Mouse (Mus musculus): ENCODE measurements around the gene Wrb. TPM values are rescaled to one million over a fixed set of nuclear protein-coding genes. Genes with fewer than 3 reads are reported as not detected.
A peak's percentile ranks its signal among the peaks of the same experiment; 100 is the strongest.
"Not testable (repeated sequence)": the region's sequence is repeated elsewhere in the genome, so short reads cannot be mapped to it uniquely, and the experiment has no call there.

Wrb gene
- polyA plus RNA-seq, 1 experiment, result 12.8 TPM

DNA sequence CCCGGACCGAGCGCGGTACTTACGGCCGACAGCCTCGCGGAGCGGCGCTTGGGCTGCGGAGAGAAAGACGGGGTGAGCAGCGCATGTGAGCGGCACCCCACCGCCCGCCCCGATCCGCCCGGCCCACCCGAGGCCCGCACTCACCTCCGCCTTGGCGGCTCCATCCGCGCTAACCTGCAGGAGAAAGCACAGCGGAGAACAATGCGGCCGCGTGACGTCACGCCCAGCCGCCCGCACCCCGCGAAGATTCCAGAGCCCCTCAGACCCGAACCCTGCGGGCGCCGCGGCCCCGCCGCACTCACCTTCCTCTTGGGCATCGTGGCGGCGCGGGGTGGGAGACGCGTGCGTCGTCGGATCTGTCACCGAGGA, 17.9 kb upstream of the Wrb start:
- TF ChIP-seq CTCF (IDR thresholded peaks at IDR 0.05; ENCODE audit: low read depth, low read length) (no peak), POLR2A (IDR thresholded peaks at IDR 0.05; ENCODE audit: borderline replicate concordance, low read depth, low read length) (no peak)
- peak overlapping the region; percentile 71 for H3K27ac ChIP-seq (ENCODE audit: insufficient read depth, low read depth, low read length)

DNA sequence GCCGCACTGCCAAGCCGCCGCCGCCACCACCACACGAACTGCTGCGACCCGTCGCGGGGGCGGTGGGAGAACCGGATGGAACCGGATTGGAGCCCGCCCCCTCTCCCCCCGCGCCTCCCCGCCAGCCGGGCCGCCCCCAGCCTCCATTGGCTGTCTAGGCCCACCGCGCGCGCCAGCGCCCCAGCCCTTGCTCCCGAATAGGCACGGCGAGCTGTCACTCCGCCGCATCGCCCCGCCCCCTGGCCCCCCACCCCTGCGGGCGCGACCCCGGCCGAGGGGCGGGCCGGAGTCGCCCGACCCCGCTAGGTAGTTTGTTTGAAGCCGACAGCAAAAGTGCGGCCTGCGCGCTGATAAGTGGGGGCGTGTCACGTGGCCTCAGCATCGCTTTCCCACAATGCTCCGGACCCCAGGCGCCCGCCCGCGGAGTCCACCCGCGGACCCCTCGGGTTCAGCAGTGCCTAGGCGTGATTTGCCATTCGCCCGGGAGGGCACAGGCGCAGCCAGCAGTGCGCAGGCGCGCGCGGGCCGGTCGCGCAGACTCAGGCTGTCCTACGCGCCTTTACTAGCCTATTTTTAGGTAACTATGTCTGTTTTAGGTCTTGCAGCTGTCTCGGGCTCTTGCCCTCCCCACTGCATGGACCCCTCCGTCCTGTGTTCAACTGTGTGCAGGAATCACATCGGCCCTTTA, 17.4 kb upstream of the Wrb start, which contains the start of gene Hmgn1:
Gene Hmgn1 (minus strand): TSS at position 73 of the 688 bp plus-strand sequence.
- H3K4me3 ChIP-seq (ENCODE audit: insufficient read depth, low read length), result peak within 1 kb of the TSS; percentile 76
- TF ChIP-seq POLR2A (IDR thresholded peaks at IDR 0.05; ENCODE audit: borderline replicate concordance, low read depth, low read length), result no peak
- no peak for TF ChIP-seq CTCF (IDR thresholded peaks at IDR 0.05; ENCODE audit: low read depth, low read length)
- peak within 1 kb of the TSS; percentile 71 for H3K27ac ChIP-seq (ENCODE audit: insufficient read depth, low read depth, low read length)
- H3K4me1 ChIP-seq (ENCODE audit: control insufficient read depth, insufficient read depth, low read length), result peaks cover 10% of the 10 kb centered on the region

More for the DNA sequence above, 17.9 kb upstream of the Wrb start:
- H3K4me3 ChIP-seq (ENCODE audit: insufficient read depth, low read length), result peak overlapping the region; percentile 63
- peaks cover 10% of the 10 kb centered on the region for H3K4me1 ChIP-seq (ENCODE audit: control insufficient read depth, insufficient read depth, low read length)

DNA sequence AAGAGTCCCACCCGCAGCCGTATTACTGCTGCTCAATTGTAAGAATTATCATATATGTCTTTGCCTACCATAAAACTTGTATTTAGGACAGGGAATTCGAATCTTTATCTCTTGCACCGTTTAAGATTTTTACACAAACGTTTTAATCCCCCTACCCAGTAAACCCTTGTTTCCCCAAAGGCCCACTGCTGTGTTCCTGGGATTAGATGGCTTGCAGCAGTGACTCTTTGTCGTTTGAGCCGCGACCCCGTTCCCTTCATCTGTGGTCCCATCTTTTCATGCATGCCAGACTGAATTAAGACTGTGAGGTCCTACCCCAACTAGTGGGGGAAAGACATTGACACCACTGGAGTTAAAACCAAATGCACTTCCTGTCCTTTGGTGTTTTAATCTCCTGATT, 16.7 kb upstream of the Wrb start:
- TF ChIP-seq POLR2A (IDR thresholded peaks at IDR 0.05; ENCODE audit: borderline replicate concordance, low read depth, low read length) (no peak), CTCF (IDR thresholded peaks at IDR 0.05; ENCODE audit: low read depth, low read length) (no peak)
- peak overlapping the region; percentile 68 for H3K27ac ChIP-seq (ENCODE audit: insufficient read depth, low read depth, low read length)
- peaks cover 10% of the 10 kb centered on the region for H3K4me1 ChIP-seq (ENCODE audit: control insufficient read depth, insufficient read depth, low read length)
- H3K4me3 ChIP-seq (ENCODE audit: insufficient read depth, low read length), result peak overlapping the region; percentile 76

DNA sequence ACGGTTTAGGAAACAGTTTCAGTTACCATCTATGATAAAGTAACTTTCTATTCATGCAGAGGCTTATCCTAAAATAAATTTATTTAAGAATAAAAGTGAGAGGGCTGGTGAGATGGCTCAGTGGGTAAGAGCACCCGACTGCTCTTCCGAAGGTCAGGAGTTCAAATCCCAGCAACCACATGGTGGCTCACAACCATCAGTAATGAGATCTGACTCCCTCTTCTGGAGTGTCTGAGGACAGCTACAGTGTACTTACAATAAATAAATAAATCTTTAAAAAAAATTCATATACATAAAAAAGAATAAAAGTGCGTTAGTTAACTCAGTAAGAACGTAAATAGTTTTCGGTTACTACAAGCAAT, 478 bp upstream of the Wrb start:
- H3K4me3 ChIP-seq (ENCODE audit: insufficient read depth, low read length); H3K27ac ChIP-seq (ENCODE audit: insufficient read depth, low read depth, low read length): not testable (repeated sequence)
- peaks cover 36% of the 10 kb centered on the region for H3K4me1 ChIP-seq (ENCODE audit: control insufficient read depth, insufficient read depth, low read length)

DNA sequence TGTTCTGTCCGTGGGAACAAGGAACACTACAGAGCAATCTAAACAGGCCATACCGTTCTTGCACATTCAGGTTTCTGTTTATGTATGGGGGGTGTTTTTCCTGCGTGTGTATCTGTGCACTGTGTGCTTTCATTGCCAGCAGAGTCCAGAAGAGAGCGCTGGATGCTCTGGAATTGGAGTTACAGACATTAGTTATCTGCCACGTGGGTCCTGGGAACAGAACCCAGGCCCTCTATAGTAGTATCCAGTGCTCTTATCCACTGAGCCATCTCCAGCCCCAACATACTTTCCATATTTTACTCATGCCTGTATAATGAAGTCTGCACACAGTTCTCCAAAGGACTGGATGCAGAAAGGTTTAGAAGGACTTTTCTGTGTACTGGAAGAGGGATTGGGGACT, 607 bp downstream of the Wrb start:
- peak overlapping the region; percentile 73 for H3K4me3 ChIP-seq (ENCODE audit: insufficient read depth, low read length)
- H3K4me1 ChIP-seq (ENCODE audit: control insufficient read depth, insufficient read depth, low read length), result peaks cover 44% of the 10 kb centered on the region
- no peak overlapping the region for H3K27ac ChIP-seq (ENCODE audit: insufficient read depth, low read depth, low read length)
- no peak for TF ChIP-seq POLR2A (IDR thresholded peaks at IDR 0.05; ENCODE audit: borderline replicate concordance, low read depth, low read length)

DNA sequence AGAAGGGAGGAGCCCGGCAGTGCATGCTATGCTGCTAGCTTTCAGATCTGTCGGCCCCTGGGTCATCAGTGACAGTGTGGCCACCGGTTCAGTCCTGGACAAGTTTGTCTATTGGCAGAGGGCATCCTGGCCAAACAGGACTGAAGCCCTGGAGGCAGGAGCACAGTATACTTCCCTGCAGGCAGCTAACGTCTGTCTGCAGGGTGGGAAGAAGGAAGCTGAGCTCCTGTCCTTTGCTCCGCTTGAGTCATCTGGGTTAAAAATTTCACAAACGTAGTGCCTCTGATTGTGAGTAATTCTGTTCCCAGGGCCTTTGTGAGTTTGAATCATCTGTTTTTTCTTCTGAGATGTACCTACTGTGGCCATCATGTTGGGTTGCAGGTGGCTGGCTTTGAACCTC, 3.6 kb downstream of the Wrb start:
- H3K4me3 ChIP-seq (ENCODE audit: insufficient read depth, low read length), result no peak overlapping the region
- peak overlapping the region; percentile 21; the same call in 1 of the 2 replicates for H3K27ac ChIP-seq (ENCODE audit: insufficient read depth, low read depth, low read length)
- peaks cover 50% of the 10 kb centered on the region for H3K4me1 ChIP-seq (ENCODE audit: control insufficient read depth, insufficient read depth, low read length)
- no peak for TF ChIP-seq POLR2A (IDR thresholded peaks at IDR 0.05; ENCODE audit: borderline replicate concordance, low read depth, low read length)
- no peak for TF ChIP-seq CTCF (IDR thresholded peaks at IDR 0.05; ENCODE audit: low read depth, low read length)

DNA sequence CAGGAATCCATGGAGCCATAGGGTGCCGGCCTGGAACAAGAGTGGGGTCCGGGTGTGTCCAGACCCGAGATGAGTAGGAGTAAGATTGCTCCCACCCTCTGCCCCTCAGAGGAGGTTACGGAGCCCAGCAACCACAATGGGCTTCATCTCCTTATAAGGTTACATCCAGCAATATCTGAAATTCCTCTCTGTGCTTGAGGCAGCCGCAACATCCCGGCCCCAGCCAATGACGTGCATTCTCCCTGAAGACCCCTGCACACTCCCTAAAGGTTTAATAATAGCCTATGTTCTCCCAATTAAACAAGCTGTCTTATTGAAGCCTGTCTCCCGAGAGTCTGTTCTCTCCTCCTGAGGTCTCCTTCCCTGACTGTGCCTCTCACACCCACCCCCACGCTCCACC, 4.1 kb downstream of the Wrb start:
- H3K4me1 ChIP-seq (ENCODE audit: control insufficient read depth, insufficient read depth, low read length), result peaks cover 50% of the 10 kb centered on the region
- H3K27ac ChIP-seq (ENCODE audit: insufficient read depth, low read depth, low read length), result peak overlapping the region; percentile 21; the same call in 1 of the 2 replicates
- TF ChIP-seq POLR2A (IDR thresholded peaks at IDR 0.05; ENCODE audit: borderline replicate concordance, low read depth, low read length) (no peak), CTCF (IDR thresholded peaks at IDR 0.05; ENCODE audit: low read depth, low read length) (no peak)
- no peak overlapping the region for H3K4me3 ChIP-seq (ENCODE audit: insufficient read depth, low read length)

DNA sequence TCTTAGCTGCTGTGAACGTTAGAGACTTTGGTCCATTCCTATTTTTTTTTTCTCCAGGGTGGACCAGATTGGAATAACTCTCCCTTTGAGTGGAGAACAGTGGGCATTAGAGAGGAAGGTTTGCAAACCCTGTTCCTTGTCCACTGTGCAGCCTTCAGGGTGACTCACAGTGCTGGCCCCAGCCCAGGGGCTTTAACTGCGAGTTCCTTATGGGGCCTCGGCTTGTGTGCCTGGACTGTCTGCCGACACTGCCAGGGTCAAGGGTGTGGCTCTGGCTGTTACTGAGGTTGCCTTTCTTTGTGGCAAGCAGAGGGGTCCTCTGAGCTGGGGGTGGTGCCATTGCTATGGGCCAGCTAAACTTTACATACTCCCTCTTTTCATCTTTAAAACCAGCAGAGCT, 5.8 kb downstream of the Wrb start:
- Histone ChIP-seq H3K4me1 (ENCODE audit: control insufficient read depth, insufficient read depth, low read length) (peaks cover 50% of the 10 kb centered on the region), H3K27ac (ENCODE audit: insufficient read depth, low read depth, low read length) (0 out of 2 replicates have a peak overlapping the region, but pooled peaks have one; percentile 5), H3K4me3 (ENCODE audit: insufficient read depth, low read length) (no peak overlapping the region)
- TF ChIP-seq POLR2A (IDR thresholded peaks at IDR 0.05; ENCODE audit: borderline replicate concordance, low read depth, low read length), result no peak

DNA sequence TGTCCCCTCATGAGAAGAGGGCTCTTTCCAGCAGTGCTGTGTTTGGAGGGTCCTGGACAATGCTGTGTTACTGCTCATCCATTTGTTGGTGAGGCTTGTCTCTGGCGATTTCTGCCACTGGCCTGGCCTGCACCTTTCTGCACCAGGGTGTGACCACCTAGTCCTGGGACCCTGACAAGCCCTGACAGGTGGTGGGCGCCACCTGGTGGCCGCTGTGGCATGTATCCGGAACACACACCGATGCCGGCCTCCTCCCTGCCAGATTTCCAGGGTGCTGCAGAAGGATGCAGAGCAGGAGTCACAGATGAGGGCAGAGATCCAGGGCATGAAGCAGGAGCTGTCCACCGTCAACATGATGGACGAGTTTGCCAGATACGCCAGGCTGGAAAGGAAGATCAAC, 6.3 kb downstream of the Wrb start:
- Histone ChIP-seq H3K4me1 (ENCODE audit: control insufficient read depth, insufficient read depth, low read length) (peaks cover 44% of the 10 kb centered on the region), H3K27ac (ENCODE audit: insufficient read depth, low read depth, low read length) (no peak overlapping the region), H3K4me3 (ENCODE audit: insufficient read depth, low read length) (no peak overlapping the region)
- TF ChIP-seq POLR2A (IDR thresholded peaks at IDR 0.05; ENCODE audit: borderline replicate concordance, low read depth, low read length), result no peak
- peak; percentile 85 for TF ChIP-seq CTCF (IDR thresholded peaks at IDR 0.05; ENCODE audit: low read depth, low read length)

DNA sequence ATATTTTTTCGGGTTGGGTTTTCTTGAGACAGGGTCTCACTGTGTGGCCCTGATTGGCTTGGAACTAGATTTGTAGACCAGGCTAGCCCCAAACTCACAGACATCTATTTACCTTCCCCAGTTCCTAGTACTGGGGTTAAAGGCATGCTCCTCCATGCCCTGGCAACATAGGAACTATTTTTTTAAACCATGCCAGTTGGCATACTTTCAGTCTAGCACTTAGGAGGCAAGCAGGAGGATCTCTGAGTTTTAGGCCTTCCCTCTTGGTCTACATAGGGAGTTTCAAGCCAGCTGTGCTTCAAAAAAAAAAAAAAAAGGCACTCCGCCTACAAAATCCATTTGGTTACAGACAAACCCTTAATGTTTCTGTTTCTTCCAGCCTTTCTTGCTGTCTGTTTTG, 9.3 kb downstream of the Wrb start:
- no peak overlapping the region for H3K4me3 ChIP-seq (ENCODE audit: insufficient read depth, low read length)

DNA sequence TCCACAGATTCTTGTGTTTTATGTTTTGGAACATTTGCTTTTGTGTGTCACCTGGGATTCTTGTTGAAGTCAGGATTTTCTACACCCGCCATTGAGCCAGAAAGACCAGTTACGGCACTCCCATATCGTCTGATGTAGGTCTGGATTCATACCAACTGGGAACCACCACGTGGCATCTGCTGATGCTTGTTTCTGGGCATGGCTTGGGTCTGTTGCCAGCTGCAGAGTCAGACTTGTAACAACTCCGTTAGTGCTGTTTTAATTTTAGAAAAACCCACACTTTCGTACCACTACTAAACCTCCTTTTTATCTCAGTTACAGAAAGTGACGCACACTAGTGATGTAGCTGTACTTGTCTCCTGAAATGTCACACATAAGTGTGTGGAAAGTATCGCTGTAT, 10.8 kb downstream of the Wrb start:
- no peak overlapping the region for H3K27ac ChIP-seq (ENCODE audit: insufficient read depth, low read depth, low read length)
- TF ChIP-seq CTCF (IDR thresholded peaks at IDR 0.05; ENCODE audit: low read depth, low read length) (no peak), POLR2A (IDR thresholded peaks at IDR 0.05; ENCODE audit: borderline replicate concordance, low read depth, low read length) (no peak)
- no peak overlapping the region for H3K4me3 ChIP-seq (ENCODE audit: insufficient read depth, low read length)
- peaks cover 5% of the 10 kb centered on the region for H3K4me1 ChIP-seq (ENCODE audit: control insufficient read depth, insufficient read depth, low read length)

More for the DNA sequence above, 9.3 kb downstream of the Wrb start:
- no peak for TF ChIP-seq POLR2A (IDR thresholded peaks at IDR 0.05; ENCODE audit: borderline replicate concordance, low read depth, low read length)
- TF ChIP-seq CTCF (IDR thresholded peaks at IDR 0.05; ENCODE audit: low read depth, low read length), result no peak
- Histone ChIP-seq H3K27ac (ENCODE audit: insufficient read depth, low read depth, low read length) (no peak overlapping the region), H3K4me1 (ENCODE audit: control insufficient read depth, insufficient read depth, low read length) (peaks cover 16% of the 10 kb centered on the region)
